Mouse (Mus musculus) kidney, embryonic 15.5 days (tissue): ENCODE measurements at regions not wholly inside any gene's neighbourhood (a gene's known extent, or its start where the extent isn't known, plus 50 kb on each side); places are given as distances from the start of the nearest gene placed in this dataset.

Experiments
- ATAC-seq: fragments of 200-750 bp; cut with Nextera tagmentation; replicated peaks from 2 replicates; pipeline ENCODE4 v1.8.0; 2017; ENCODE audit warnings: moderate TSS enrichment; ENCODE audit not compliant: low FRiP score
- H3K27ac ChIP-seq: fragments of 300-500 bp; sonication (generic); 2 replicates; pipeline ENCODE4 v1.5.1; 2015; ENCODE audit warnings: mild to moderate bottlenecking, inconsistent platforms
- H3K27me3 ChIP-seq: fragments of 300-500 bp; sonication (generic); 2 replicates; pipeline ENCODE4 v1.6.1; 2015; ENCODE audit warnings: inconsistent platforms
- H3K36me3 ChIP-seq: fragments of 300-500 bp; sonication (generic); 2 replicates; pipeline ENCODE4 v1.6.1; 2015; ENCODE audit warnings: inconsistent platforms
- H3K4me1 ChIP-seq: fragments of 300-500 bp; sonication (generic); 2 replicates; pipeline ENCODE4 v1.6.1; 2015; ENCODE audit warnings: inconsistent platforms
- H3K4me2 ChIP-seq: fragments of 300-500 bp; sonication (generic); 2 replicates; pipeline ENCODE4 v1.6.1; 2015; ENCODE audit warnings: moderate library complexity, mild to moderate bottlenecking, inconsistent platforms
- H3K4me3 ChIP-seq: fragments of 300-500 bp; sonication (generic); replicated peaks from 2 replicates; pipeline ENCODE4 v1.5.1; 2015; ENCODE audit warnings: mild to moderate bottlenecking, inconsistent platforms
- H3K9ac ChIP-seq: fragments of 300-500 bp; sonication (generic); 2 replicates; pipeline ENCODE4 v1.6.1; 2015; ENCODE audit warnings: mild to moderate bottlenecking, inconsistent platforms
- H3K9me3 ChIP-seq: fragments of 300-500 bp; sonication (generic); replicated peaks from 2 replicates; pipeline ENCODE4 v1.6.1; 2016; ENCODE audit warnings: inconsistent platforms
- WGBS: fragments of 180-500 bp; shearing (Covaris S2); methylation state at CpG from one replicate; pipeline ENCODE4 v1.1.7; 2015; ENCODE audit warnings: mixed read lengths; 5-methylcytosine and 5-hydroxymethylcytosine counted together

DNA sequence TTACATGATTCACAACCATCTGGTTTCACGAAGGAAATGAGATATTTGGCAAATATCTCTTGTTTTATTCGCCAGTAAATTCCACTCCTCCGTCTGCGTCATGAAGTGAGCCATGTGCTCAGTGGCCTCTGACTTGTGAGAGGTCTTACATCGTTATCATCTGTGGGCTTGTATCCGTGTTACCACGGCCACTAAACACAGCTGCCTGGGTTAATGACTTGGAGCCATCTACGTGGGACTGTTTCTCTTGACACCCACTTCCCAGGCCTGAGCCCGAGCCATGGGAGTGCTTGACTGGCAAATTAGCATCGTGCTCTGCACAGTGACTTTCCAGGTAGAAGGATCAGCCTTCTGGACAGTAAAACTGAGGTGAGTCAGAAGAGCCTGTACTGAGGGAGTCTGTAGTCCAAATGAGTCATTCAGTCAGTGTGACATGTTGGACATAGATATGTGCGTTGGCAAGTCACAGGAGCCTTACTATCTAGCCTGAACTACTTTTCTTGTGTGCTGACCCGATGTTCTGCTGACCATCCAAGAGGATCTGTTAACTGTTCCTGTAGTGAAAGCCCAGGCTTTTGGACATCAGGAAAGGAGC is 137.7 kb downstream of the Tmx1 start:
- ATAC-seq = no peak
- Histone ChIP-seq H3K4me1 (0 out of 2 replicates have a peak, but pooled peaks cover 8% of the 10 kb centered on the region), H3K27me3 (no peaks in the 10 kb centered on the region), H3K9ac (no peak overlapping the region), H3K4me3 (no peak overlapping the region), H3K27ac (no peak overlapping the region), H3K4me2 (no peak overlapping the region), H3K9me3 (no peaks in the 10 kb centered on the region), H3K36me3 (no peaks in the 10 kb centered on the region)
- WGBS = 59% methylated on average over 12 of the region's 12 CpGs

DNA sequence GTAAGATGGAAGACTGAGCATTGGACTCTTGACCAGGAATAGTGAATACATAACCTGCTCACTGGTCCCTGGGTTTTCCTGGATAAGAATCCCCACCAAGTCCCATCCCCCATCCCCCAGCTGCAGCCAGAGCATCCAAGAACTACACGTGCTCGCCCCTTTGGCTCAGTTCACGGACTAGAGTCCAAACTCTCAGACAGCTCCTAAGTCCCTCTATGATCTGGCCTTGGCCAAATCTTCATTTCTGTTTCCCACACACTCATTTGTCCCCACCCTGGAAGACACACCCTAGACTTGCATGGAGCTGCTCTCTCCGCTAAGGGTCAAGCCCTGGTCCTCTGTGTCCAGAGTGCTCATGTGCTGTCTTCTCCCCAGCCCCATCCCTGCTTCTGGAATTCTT is 139.9 kb downstream of the Tmx1 start:
- Histone ChIP-seq H3K36me3 (no peaks in the 10 kb centered on the region), H3K4me1 (0 out of 2 replicates have a peak, but pooled peaks cover 8% of the 10 kb centered on the region), H3K27ac (no peak overlapping the region), H3K4me3 (no peak overlapping the region), H3K27me3 (no peaks in the 10 kb centered on the region), H3K9me3 (no peaks in the 10 kb centered on the region), H3K4me2 (no peak overlapping the region), H3K9ac (no peak overlapping the region)
- no peak for ATAC-seq
- 78% methylated on average over 4 of the region's 4 CpGs for WGBS

DNA sequence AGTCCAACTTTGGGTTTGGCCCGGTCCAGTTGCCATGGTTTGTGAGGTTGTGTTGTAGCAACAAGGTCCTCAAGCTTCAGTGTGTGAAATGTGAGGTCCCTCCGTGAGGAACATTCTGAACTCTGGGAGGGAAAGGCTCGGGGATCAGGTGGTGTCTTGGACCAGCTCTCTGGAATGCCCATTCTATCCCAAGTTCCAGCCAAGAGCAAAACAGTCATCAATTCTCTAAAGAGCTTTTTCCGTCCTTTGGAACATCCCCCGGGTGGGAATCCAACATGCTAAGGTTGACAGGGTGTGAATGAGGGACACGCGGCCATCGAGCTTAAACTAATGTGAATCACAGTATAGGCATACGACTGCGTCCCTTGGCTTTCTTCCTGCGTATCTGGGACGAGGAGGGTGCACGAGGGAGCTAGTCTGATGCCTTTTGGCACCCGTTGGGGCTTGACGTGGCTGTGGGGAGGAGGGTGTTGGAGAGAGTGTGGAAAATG is 145.4 kb downstream of the Tmx1 start:
- Histone ChIP-seq H3K27ac (no peak overlapping the region), H3K9ac (no peak overlapping the region), H3K4me3 (no peak overlapping the region), H3K4me2 (no peak overlapping the region), H3K4me1 (no peaks in the 10 kb centered on the region), H3K9me3 (0 out of 2 replicates have a peak, but pooled peaks cover 2% of the 10 kb centered on the region), H3K36me3 (no peaks in the 10 kb centered on the region), H3K27me3 (no peaks in the 10 kb centered on the region)
- 87% methylated on average over 15 of the region's 15 CpGs for WGBS
- no peak for ATAC-seq

DNA sequence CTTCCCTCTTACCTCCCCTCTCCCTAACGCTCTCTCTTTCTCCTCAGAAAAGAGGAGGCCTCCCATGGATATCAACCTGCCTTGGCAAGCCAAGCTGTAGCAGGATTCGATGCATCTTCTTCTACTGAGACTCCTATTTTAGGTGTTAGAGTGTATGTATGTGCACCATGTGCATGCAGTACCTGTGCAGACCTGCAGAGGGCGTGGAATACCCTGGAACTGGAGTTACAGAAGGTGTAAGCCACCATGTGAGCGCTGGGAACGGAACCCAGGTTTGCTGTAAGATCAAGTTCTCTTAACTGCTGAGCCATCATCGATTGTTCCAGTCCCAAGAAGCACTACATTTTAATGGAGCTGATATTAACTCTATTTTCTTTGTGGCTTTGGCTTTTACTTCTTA is 146.8 kb downstream of the Tmx1 start:
- no peaks in the 10 kb centered on the region for H3K36me3 ChIP-seq
- no peak for ATAC-seq
- H3K4me2 ChIP-seq = no peak overlapping the region
- 0 out of 2 replicates have a peak, but pooled peaks cover 2% of the 10 kb centered on the region for H3K9me3 ChIP-seq
- WGBS = 85% methylated on average over 6 of the region's 6 CpGs
- H3K27ac ChIP-seq = no peak overlapping the region
- no peaks in the 10 kb centered on the region for H3K4me1 ChIP-seq
- no peak overlapping the region for H3K4me3 ChIP-seq
- no peak overlapping the region for H3K9ac ChIP-seq
- H3K27me3 ChIP-seq = no peaks in the 10 kb centered on the region

DNA sequence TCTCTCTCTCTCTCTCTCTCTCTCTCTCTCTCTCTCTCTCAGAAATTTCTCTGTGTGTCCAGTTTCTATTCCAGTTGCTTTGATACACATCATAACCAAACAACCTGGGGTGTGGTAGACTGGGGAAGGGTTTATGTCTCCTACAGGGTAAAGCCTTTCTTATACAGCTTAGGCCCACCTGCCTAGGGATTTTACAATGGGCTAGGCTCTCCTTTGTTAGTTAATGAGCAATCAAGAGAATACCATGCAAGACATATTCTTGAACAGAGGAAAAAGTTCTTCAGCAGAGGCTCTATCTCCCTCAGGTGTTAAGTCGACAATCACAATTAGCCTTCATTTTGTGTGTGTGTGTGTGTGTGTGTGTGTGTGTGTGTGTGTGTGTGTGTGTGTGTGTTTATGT is 151.0 kb downstream of the Tmx1 start:
- Histone ChIP-seq H3K4me3 (no peak overlapping the region), H3K4me2 (no peak overlapping the region), H3K27me3 (no peaks in the 10 kb centered on the region), H3K36me3 (no peaks in the 10 kb centered on the region), H3K9me3 (0 out of 2 replicates have a peak, but pooled peaks cover 2% of the 10 kb centered on the region), H3K4me1 (no peaks in the 10 kb centered on the region), H3K9ac (no peak overlapping the region), H3K27ac (no peak overlapping the region)
- 90% methylated on average over 1 of the region's 1 CpGs for WGBS
- ATAC-seq = no peak

DNA sequence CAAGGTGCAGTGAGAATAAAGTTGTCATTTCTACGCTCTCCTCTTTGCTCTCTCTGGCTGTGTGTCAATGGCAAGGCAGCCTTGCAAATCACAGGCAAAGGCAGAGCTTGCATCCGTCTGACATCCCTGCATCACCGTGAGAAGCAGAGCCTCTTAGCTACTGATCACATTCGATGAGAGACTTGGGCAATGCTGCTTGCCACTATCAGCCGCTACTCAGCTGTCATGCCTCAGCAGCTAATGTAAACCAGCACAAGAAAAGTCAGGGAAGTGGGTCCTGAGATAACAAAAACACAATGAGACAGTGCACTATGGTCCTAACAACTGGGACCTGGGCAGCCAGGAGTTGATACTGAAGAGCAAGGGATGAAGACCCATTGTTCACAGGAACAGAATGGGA is 155.8 kb downstream of the Tmx1 start:
- no peaks in the 10 kb centered on the region for H3K27me3 ChIP-seq
- 0 out of 2 replicates have a peak, but pooled peaks cover 6% of the 10 kb centered on the region for H3K4me1 ChIP-seq
- H3K9ac ChIP-seq = no peak overlapping the region
- H3K4me3 ChIP-seq = no peak overlapping the region
- no peaks in the 10 kb centered on the region for H3K36me3 ChIP-seq
- ATAC-seq = no peak
- 60% methylated on average over 5 of the region's 5 CpGs for whole genome bisulfite sequencing
- H3K4me2 ChIP-seq = no peak overlapping the region
- H3K9me3 ChIP-seq = no peaks in the 10 kb centered on the region
- 0 out of 2 replicates have a peak overlapping the region, but pooled peaks have one; percentile 14 for H3K27ac ChIP-seq

DNA sequence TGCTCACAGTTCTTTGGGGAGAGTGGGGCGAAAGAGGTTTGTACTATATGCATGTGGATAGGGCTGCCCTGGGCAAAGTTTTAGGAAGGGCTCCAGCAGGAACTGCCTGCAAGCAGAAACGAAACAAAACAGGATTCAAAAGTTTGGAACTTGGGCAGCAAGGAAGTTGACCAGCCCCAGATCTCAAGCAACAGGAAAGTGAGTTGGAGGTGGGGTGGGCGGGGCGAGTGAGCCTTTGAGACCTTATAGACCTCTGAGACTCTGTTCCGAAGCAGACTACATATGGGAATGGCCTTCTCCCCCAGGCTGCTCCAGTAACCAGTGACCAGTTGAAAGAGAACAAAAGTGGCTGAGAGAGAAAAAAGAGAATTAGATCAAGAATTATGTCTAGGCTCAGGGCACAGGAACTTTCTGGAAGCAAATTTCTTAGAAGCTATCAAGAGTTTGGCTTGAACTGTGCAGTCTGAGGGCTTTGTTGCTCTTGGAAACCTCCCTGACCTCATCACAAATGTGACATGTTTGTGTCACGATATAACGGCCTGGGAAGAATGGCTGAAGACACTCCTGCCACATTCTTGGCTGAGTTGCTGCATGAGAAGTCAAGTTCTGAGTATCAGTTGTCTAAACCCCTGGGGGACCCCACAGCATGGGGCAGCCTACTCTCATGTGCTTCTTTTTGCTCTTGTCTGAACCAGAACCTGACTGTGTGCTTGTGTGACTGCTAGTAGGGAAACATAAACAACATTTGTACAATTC is 156.4 kb downstream of the Tmx1 start:
- Histone ChIP-seq H3K4me3 (no peak overlapping the region), H3K9ac (no peak overlapping the region), H3K9me3 (no peaks in the 10 kb centered on the region), H3K36me3 (no peaks in the 10 kb centered on the region), H3K27ac (0 out of 2 replicates have a peak overlapping the region, but pooled peaks have one; percentile 14), H3K4me1 (0 out of 2 replicates have a peak, but pooled peaks cover 6% of the 10 kb centered on the region), H3K27me3 (no peaks in the 10 kb centered on the region), H3K4me2 (no peak overlapping the region)
- 62% methylated on average over 7 of the region's 7 CpGs for WGBS
- no peak for ATAC-seq

DNA sequence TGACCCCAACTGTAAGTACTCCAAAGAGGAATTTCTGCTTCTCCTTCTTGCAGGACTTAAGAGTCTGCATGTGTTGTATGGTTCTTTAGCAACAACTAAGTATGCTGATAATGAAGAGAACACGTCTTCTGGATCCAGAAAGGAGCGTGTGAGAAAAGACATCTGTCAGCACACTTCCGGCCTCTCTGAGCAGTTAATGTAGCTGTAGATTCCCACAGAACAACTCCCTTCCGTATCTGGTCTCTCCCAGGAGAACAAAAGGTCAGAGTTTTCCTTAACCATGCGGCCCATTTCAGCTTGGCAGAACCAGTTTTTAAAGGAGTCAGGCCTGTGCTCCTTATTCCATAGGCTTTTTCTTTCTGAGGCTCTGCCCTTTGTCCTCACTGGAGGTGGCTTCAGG is 159.0 kb downstream of the Tmx1 start:
- no peaks in the 10 kb centered on the region for H3K27me3 ChIP-seq
- H3K4me2 ChIP-seq = no peak overlapping the region
- H3K9ac ChIP-seq = no peak overlapping the region
- WGBS = 42% methylated on average over 5 of the region's 5 CpGs
- H3K27ac ChIP-seq = 0 out of 2 replicates have a peak overlapping the region, but pooled peaks have one; percentile 27
- peaks cover 11% of the 10 kb centered on the region; the same call in 1 of the 2 replicates for H3K4me1 ChIP-seq
- H3K36me3 ChIP-seq = no peaks in the 10 kb centered on the region
- no peak overlapping the region for H3K4me3 ChIP-seq
- H3K9me3 ChIP-seq = no peaks in the 10 kb centered on the region
- no peak for ATAC-seq

DNA sequence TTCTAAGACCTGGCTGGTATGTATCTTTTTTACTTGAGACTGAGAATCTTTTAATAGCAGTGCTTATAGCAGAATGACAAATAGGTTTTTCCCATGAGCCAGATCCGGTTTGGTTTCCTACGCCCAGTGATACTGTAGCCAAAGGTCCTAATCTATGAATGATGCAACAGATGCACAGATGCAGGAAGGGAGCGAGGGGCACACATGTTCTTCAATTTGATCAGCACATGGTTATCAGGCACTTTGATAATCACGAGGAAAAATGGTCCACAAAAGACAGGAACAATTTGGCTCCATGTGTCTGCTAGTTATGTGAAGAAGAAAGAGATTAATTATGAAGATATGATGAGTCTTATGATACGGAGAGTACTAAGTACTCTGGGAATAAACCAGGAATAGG is 160.3 kb downstream of the Tmx1 start:
- WGBS = 77% methylated on average over 5 of the region's 5 CpGs
- no peak for ATAC-seq
- Histone ChIP-seq H3K36me3 (no peaks in the 10 kb centered on the region), H3K4me2 (no peak overlapping the region), H3K9ac (no peak overlapping the region), H3K27ac (no peak overlapping the region), H3K4me3 (no peak overlapping the region), H3K4me1 (peaks cover 11% of the 10 kb centered on the region; the same call in 1 of the 2 replicates), H3K9me3 (no peaks in the 10 kb centered on the region), H3K27me3 (no peaks in the 10 kb centered on the region)

DNA sequence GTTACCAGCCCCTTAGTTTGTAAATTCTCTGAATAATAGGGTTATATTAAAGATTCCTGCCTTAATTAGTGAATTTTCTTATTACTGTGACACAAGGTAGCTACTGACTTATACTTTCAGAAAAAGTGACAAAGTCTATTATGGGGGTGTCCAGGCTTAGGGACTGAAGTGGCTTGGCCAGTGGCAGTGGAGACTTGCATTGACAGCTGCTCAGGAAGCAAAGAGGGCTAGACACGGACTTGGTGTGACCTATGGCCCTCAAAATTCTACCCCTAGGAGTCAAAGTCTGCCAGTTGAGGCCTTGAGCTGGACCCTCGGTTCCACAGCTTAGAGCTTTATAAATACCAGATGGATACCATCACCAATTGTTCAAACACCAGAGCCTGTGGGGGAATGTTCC is 161.2 kb downstream of the Tmx1 start:
- no peaks in the 10 kb centered on the region for H3K9me3 ChIP-seq
- no peaks in the 10 kb centered on the region for H3K36me3 ChIP-seq
- no peak overlapping the region for H3K4me3 ChIP-seq
- no peak overlapping the region for H3K9ac ChIP-seq
- H3K27me3 ChIP-seq = no peaks in the 10 kb centered on the region
- peaks cover 8% of the 10 kb centered on the region; the same call in 1 of the 2 replicates for H3K4me1 ChIP-seq
- WGBS = 56% methylated on average over 2 of the region's 2 CpGs
- no peak overlapping the region for H3K4me2 ChIP-seq
- ATAC-seq = no peak
- no peak overlapping the region for H3K27ac ChIP-seq

DNA sequence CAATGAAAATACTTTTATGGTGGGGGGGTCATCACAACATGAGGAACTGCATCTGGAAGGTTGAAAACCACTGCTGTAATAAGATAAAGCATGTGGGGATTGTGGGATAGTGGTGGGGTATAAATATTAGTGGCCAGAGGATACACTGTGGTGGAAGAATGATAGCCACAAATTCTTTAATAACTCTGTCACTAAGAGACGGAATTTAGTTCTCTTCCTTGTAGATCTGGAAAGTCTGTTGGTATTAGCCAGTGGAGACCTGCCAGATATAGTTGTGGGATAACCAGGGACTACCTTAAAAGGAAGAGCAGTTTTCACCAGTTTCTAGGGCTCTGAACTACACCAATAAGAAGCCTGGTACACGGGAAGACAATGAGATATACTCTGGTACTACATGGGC is 161.8 kb downstream of the Tmx1 start:
- H3K27ac ChIP-seq = no peak overlapping the region
- peaks cover 4% of the 10 kb centered on the region; the same call in 1 of the 2 replicates for H3K4me1 ChIP-seq
- H3K27me3 ChIP-seq = no peaks in the 10 kb centered on the region
- 88% methylated on average over 2 of the region's 2 CpGs for WGBS
- no peak overlapping the region for H3K9ac ChIP-seq
- ATAC-seq = no peak
- no peak overlapping the region for H3K4me3 ChIP-seq
- no peaks in the 10 kb centered on the region for H3K36me3 ChIP-seq
- H3K4me2 ChIP-seq = no peak overlapping the region
- no peaks in the 10 kb centered on the region for H3K9me3 ChIP-seq

DNA sequence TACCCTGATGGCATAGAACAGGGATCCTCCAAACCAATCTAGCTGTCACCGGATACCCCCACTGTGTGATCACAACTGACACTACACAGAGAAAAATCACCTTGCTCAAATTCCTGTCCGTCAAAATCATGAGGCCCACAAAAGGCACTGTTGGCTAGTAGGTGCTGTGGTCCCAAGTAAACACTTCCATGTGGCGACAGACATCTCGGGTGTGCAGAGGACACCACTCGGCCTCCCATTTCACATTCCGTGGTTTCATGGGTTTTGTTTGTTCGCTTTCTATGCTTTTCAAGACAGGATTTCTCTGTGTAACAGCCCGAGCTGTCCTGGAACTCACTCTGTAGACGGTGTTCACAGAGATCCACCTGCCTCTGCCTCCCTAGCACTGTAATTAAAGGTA is 162.2 kb downstream of the Tmx1 start:
- Histone ChIP-seq H3K27ac (no peak overlapping the region), H3K9ac (no peak overlapping the region), H3K36me3 (no peaks in the 10 kb centered on the region), H3K9me3 (no peaks in the 10 kb centered on the region), H3K4me1 (peaks cover 4% of the 10 kb centered on the region; the same call in 1 of the 2 replicates), H3K4me3 (no peak overlapping the region), H3K4me2 (no peak overlapping the region), H3K27me3 (no peaks in the 10 kb centered on the region)
- 93% methylated on average over 9 of the region's 9 CpGs for WGBS
- ATAC-seq = no peak
